Mouse (Mus musculus) midbrain, postnatal 0 days (tissue): ENCODE measurements at regions not wholly inside any gene's neighbourhood (a gene's known extent, or its start where the extent isn't known, plus 50 kb on each side); places are given as distances from the start of the nearest gene placed in this dataset.

Experiments used
- ATAC-seq: fragments of 200-750 bp; cut with Nextera tagmentation; 2 replicates; pipeline ENCODE4 v1.8.0; 2017; ENCODE audit warnings: moderate number of reproducible peaks, mild to moderate bottlenecking, moderate TSS enrichment, moderate library complexity; ENCODE audit not compliant: low FRiP score
- DNase-seq: peaks from one replicate; pipeline ENCODE4 v3.0.0-alpha.2; 2015; ENCODE audit warnings: low spot score
- H3K27ac ChIP-seq: fragments of 300-500 bp; sonication (generic); 2 replicates; pipeline ENCODE4 v1.5.1; 2014; ENCODE audit warnings: low read depth, mild to moderate bottlenecking, low read length, mixed read lengths
- H3K27me3 ChIP-seq: fragments of 300-500 bp; sonication (generic); 2 replicates; pipeline ENCODE4 v1.6.1; 2014; ENCODE audit warnings: low read length, control low read depth, mixed read lengths; ENCODE audit not compliant: insufficient read depth
- H3K36me3 ChIP-seq: fragments of 300-500 bp; sonication (generic); 2 replicates; pipeline ENCODE4 v1.6.1; 2014; ENCODE audit warnings: low read length, control low read depth, mixed read lengths; ENCODE audit not compliant: insufficient read depth
- H3K4me1 ChIP-seq: fragments of 300-500 bp; sonication (generic); 2 replicates; pipeline ENCODE4 v1.6.1; 2014; ENCODE audit warnings: mild to moderate bottlenecking, control low read depth, antibody characterized with exemption, low read length, mixed read lengths; ENCODE audit not compliant: insufficient read depth
- H3K4me2 ChIP-seq: fragments of 300-500 bp; sonication (generic); 2 replicates; pipeline ENCODE4 v1.6.1; 2014; ENCODE audit warnings: low read depth, mild to moderate bottlenecking, low read length, mixed read lengths; ENCODE audit not compliant: poor library complexity, severe bottlenecking
- H3K4me3 ChIP-seq: fragments of 300-500 bp; sonication (generic); 2 replicates; pipeline ENCODE4 v1.5.1; 2014; ENCODE audit warnings: low read depth, mild to moderate bottlenecking, low read length, moderate library complexity
- H3K9ac ChIP-seq: fragments of 300-500 bp; sonication (generic); replicated peaks from 2 replicates; pipeline ENCODE4 v1.6.1; 2014; ENCODE audit warnings: mild to moderate bottlenecking, low read length, moderate library complexity, mixed read lengths; ENCODE audit not compliant: poor library complexity, severe bottlenecking
- H3K9me3 ChIP-seq: fragments of 300-500 bp; sonication (generic); 2 replicates; pipeline ENCODE4 v1.6.1; 2016; ENCODE audit warnings: low read length, control low read depth
- CTCF ChIP-seq: IDR thresholded peaks from 2 replicates; pipeline ENCODE4 v1.5.1; 2016; ENCODE audit warnings: antibody characterized with exemption, mild to moderate bottlenecking
- WGBS: fragments of 180-500 bp; shearing (Covaris S2); extraction: QIAGEN DNeasy Blood & Tissue Kit; methylation state at CpG from one replicate; pipeline ENCODE4 v1.1.7; 2014; 5-methylcytosine and 5-hydroxymethylcytosine counted together

- H3K4me2 ChIP-seq, result no peak overlapping the region
- H3K36me3 ChIP-seq, result no peaks in the 10 kb centered on the region
- no peak overlapping the region for H3K4me3 ChIP-seq
- H3K4me1 ChIP-seq, result no peaks in the 10 kb centered on the region
- H3K27ac ChIP-seq, result no peak overlapping the region
- H3K9ac ChIP-seq, result no peak overlapping the region
- no peaks in the 10 kb centered on the region for H3K9me3 ChIP-seq
- no peak for DNase-seq
- no peaks in the 10 kb centered on the region for H3K27me3 ChIP-seq
- no peak for ATAC-seq
- no peak for TF ChIP-seq CTCF
Observed at GRCm38 (mm10) chr5:64722211-64722610, 81.0 kb upstream of the Klf3 start.

- WGBS, result 87% methylated on average over 2 of the region's 2 CpGs
- Histone ChIP-seq H3K36me3 (no peaks in the 10 kb centered on the region), H3K4me2 (no peak overlapping the region)
Observed at GRCm38 (mm10) chr5:64727847-64728246, 75.3 kb upstream of the Klf3 start.

GRCm38 (mm10) chr5:64732356-64732755, 70.8 kb upstream of the Klf3 start:
- H3K9ac ChIP-seq, result no peak overlapping the region
- TF ChIP-seq CTCF, result no peak
- H3K36me3 ChIP-seq, result no peaks in the 10 kb centered on the region
- WGBS, result 92% methylated on average over 3 of the region's 3 CpGs
- no peak overlapping the region for H3K4me2 ChIP-seq
- no peaks in the 10 kb centered on the region for H3K9me3 ChIP-seq
- H3K27ac ChIP-seq, result no peak overlapping the region
- DNase-seq, result no peak
- no peaks in the 10 kb centered on the region for H3K4me1 ChIP-seq
- no peak overlapping the region for H3K4me3 ChIP-seq
- no peak for ATAC-seq
- H3K27me3 ChIP-seq, result no peaks in the 10 kb centered on the region

More at GRCm38 (mm10) chr5:64727847-64728246, 75.3 kb upstream of the Klf3 start:
- Histone ChIP-seq H3K4me3 (no peak overlapping the region), H3K27ac (no peak overlapping the region), H3K27me3 (no peaks in the 10 kb centered on the region), H3K9me3 (no peaks in the 10 kb centered on the region), H3K9ac (no peak overlapping the region), H3K4me1 (no peaks in the 10 kb centered on the region)
- ATAC-seq, result no peak
- no peak for DNase-seq
- no peak for TF ChIP-seq CTCF

- ATAC-seq (no peak), DNase-seq (no peak)
- H3K4me1 ChIP-seq, result no peaks in the 10 kb centered on the region
- no peaks in the 10 kb centered on the region for H3K36me3 ChIP-seq
- no peak overlapping the region for H3K27ac ChIP-seq
- no peak for TF ChIP-seq CTCF
- no peak overlapping the region for H3K4me3 ChIP-seq
- no peaks in the 10 kb centered on the region for H3K27me3 ChIP-seq
- no peaks in the 10 kb centered on the region for H3K9me3 ChIP-seq
- H3K4me2 ChIP-seq, result no peak overlapping the region
- no peak overlapping the region for H3K9ac ChIP-seq
Observed at GRCm38 (mm10) chr5:64736985-64737384, 66.2 kb upstream of the Klf3 start.

GRCm38 (mm10) chr5:64738096-64738780, 65.0 kb upstream of the Klf3 start:
- DNase-seq (no peak), ATAC-seq (no peak)
- no peak overlapping the region for H3K27ac ChIP-seq
- no peak overlapping the region for H3K9ac ChIP-seq
- H3K9me3 ChIP-seq, result no peaks in the 10 kb centered on the region
- H3K4me3 ChIP-seq, result no peak overlapping the region
- peak overlapping the region; percentile 24; the same call in 1 of the 2 replicates for H3K4me2 ChIP-seq
- no peak for TF ChIP-seq CTCF
- H3K4me1 ChIP-seq, result no peaks in the 10 kb centered on the region
- H3K36me3 ChIP-seq, result no peaks in the 10 kb centered on the region
- WGBS, result 22% methylated on average over 11 of the region's 11 CpGs
- no peaks in the 10 kb centered on the region for H3K27me3 ChIP-seq

GRCm38 (mm10) chr5:64738781-64739310, 64.3 kb upstream of the Klf3 start:
- DNase-seq (no peak), ATAC-seq (no peak)
- H3K27me3 ChIP-seq, result no peaks in the 10 kb centered on the region
- H3K9me3 ChIP-seq, result no peaks in the 10 kb centered on the region
- no peak for TF ChIP-seq CTCF
- H3K4me2 ChIP-seq, result no peak overlapping the region
- H3K4me1 ChIP-seq, result no peaks in the 10 kb centered on the region
- H3K9ac ChIP-seq, result no peak overlapping the region
- H3K4me3 ChIP-seq, result no peak overlapping the region
- WGBS, result 26% methylated on average over 10 of the region's 10 CpGs
- H3K27ac ChIP-seq, result no peak overlapping the region
- H3K36me3 ChIP-seq, result no peaks in the 10 kb centered on the region
